Mouse (Mus musculus) neural tube, embryonic 14.5 days (tissue): ENCODE results near the gene Pias1. TPM values are rescaled to one million over a fixed set of nuclear protein-coding genes. Genes with fewer than 3 reads are reported as not detected.

Source experiments
- ATAC-seq: fragments of 200-750 bp; cut with Nextera tagmentation; 2 replicates; pipeline ENCODE4 v1.8.0; 2017; ENCODE audit warnings: low read depth, mild to moderate bottlenecking, moderate TSS enrichment, moderate library complexity
- H3K27ac ChIP-seq: fragments of 300-500 bp; sonication (generic); 2 replicates; pipeline ENCODE4 v1.5.1; 2014; ENCODE audit warnings: low read depth, mild to moderate bottlenecking, control low read depth, low read length, moderate library complexity, mixed read lengths
- H3K27me3 ChIP-seq: fragments of 300-500 bp; sonication (generic); 2 replicates; pipeline ENCODE4 v1.6.1; 2014; ENCODE audit warnings: low read length; ENCODE audit not compliant: control insufficient read depth, insufficient read depth
- H3K36me3 ChIP-seq: fragments of 300-500 bp; sonication (generic); 2 replicates; pipeline ENCODE4 v1.6.1; 2014; ENCODE audit warnings: low read length, mixed read lengths; ENCODE audit not compliant: control insufficient read depth, insufficient read depth
- H3K4me1 ChIP-seq: fragments of 300-500 bp; sonication (generic); 2 replicates; pipeline ENCODE4 v1.6.1; 2014; ENCODE audit warnings: low read length; ENCODE audit not compliant: control insufficient read depth, insufficient read depth
- H3K4me2 ChIP-seq: fragments of 300-500 bp; sonication (generic); 2 replicates; pipeline ENCODE4 v1.6.1; 2014; ENCODE audit warnings: mild to moderate bottlenecking, low read depth, low read length, control low read depth
- H3K4me3 ChIP-seq: fragments of 300-500 bp; sonication (generic); 2 replicates; pipeline ENCODE4 v1.5.1; 2014; ENCODE audit warnings: low read depth, low read length, control low read depth, mixed read lengths
- H3K9ac ChIP-seq: fragments of 300-500 bp; sonication (generic); replicated peaks from 2 replicates; pipeline ENCODE4 v1.6.1; 2014; ENCODE audit warnings: low read depth, mild to moderate bottlenecking, control low read depth, low read length, mixed read lengths
- H3K9me3 ChIP-seq: fragments of 300-500 bp; sonication (generic); 2 replicates; pipeline ENCODE4 v1.6.1; 2016; ENCODE audit warnings: low read length; ENCODE audit not compliant: control insufficient read depth
- WGBS: fragments of 180-500 bp; shearing (Covaris S2); extraction: QIAGEN DNeasy Blood & Tissue Kit; methylation state at CpG from one replicate; pipeline ENCODE4 v1.1.7; 2014; 5-methylcytosine and 5-hydroxymethylcytosine counted together
- polyA plus RNA-seq: library from polyadenylated mRNA; unstranded; fragments of >200 nt; fragmentation: Nextera tagmentation; extraction: Ambion mirVana; gene quantifications from 2 replicates; pipeline ENCODE4 v1.2.1, GENCODE M21; 2014

Gene Pias1
- 62.6 and 66.5 TPM in 2 replicates for polyA plus RNA-seq

- Histone ChIP-seq H3K36me3 (no peaks in the 10 kb centered on the region), H3K27ac (no peak within 1 kb of the TSS), H3K4me2 (no peak within 1 kb of the TSS), H3K9ac (no peak within 1 kb of the TSS), H3K9me3 (no peaks in the 10 kb centered on the region), H3K4me3 (no peak within 1 kb of the TSS), H3K4me1 (no peaks in the 10 kb centered on the region), H3K27me3 (no peaks in the 10 kb centered on the region)
- 91% methylated on average over 5 of the region's 5 CpGs for WGBS
- ATAC-seq = no peak
Observed at GRCm38 (mm10) chr9:62987824-62988223, at the start of gene Pias1. Pias1 (minus strand) TSS chr9:62987924.

GRCm38 (mm10) chr9:63035431-63035830, 47.7 kb upstream of the Pias1 start:
- no peak for ATAC-seq
- WGBS = 96% methylated on average over 2 of the region's 2 CpGs
- Histone ChIP-seq H3K9ac (no peak overlapping the region), H3K9me3 (no peaks in the 10 kb centered on the region), H3K4me2 (no peak overlapping the region), H3K27ac (no peak overlapping the region), H3K4me1 (no peaks in the 10 kb centered on the region), H3K27me3 (no peaks in the 10 kb centered on the region), H3K36me3 (no peaks in the 10 kb centered on the region), H3K4me3 (no peak overlapping the region)

- H3K9me3 ChIP-seq = no peaks in the 10 kb centered on the region
- no peaks in the 10 kb centered on the region for H3K36me3 ChIP-seq
- ATAC-seq = no peak
- no peak overlapping the region for H3K4me2 ChIP-seq
- no peak overlapping the region for H3K4me3 ChIP-seq
- no peak overlapping the region for H3K9ac ChIP-seq
- no peaks in the 10 kb centered on the region for H3K27me3 ChIP-seq
- 58% methylated on average over 13 of the region's 13 CpGs for WGBS
- no peak overlapping the region for H3K27ac ChIP-seq
- H3K4me1 ChIP-seq = no peaks in the 10 kb centered on the region
Observed at GRCm38 (mm10) chr9:63031011-63031782, 43.5 kb upstream of the Pias1 start.

- no peaks in the 10 kb centered on the region for H3K4me1 ChIP-seq
- no peaks in the 10 kb centered on the region for H3K9me3 ChIP-seq
- no peak overlapping the region for H3K4me3 ChIP-seq
- 90% methylated on average over 1 of the region's 1 CpGs for WGBS
- no peak overlapping the region for H3K9ac ChIP-seq
- no peak overlapping the region for H3K4me2 ChIP-seq
- ATAC-seq = no peak
- no peaks in the 10 kb centered on the region for H3K27me3 ChIP-seq
- no peaks in the 10 kb centered on the region for H3K36me3 ChIP-seq
- H3K27ac ChIP-seq = no peak overlapping the region
Observed at GRCm38 (mm10) chr9:63022486-63022885, 34.8 kb upstream of the Pias1 start.

GRCm38 (mm10) chr9:63007371-63007770, 19.6 kb upstream of the Pias1 start:
- Histone ChIP-seq H3K36me3 (no peaks in the 10 kb centered on the region), H3K27me3 (no peaks in the 10 kb centered on the region), H3K4me2 (no peak overlapping the region), H3K4me1 (no peaks in the 10 kb centered on the region), H3K9ac (no peak overlapping the region), H3K9me3 (no peaks in the 10 kb centered on the region), H3K4me3 (no peak overlapping the region), H3K27ac (no peak overlapping the region)
- no peak for ATAC-seq
- 94% methylated on average over 4 of the region's 4 CpGs for WGBS

GRCm38 (mm10) chr9:63006081-63006820, 18.5 kb upstream of the Pias1 start:
- Histone ChIP-seq H3K4me2 (no peak overlapping the region), H3K4me3 (no peak overlapping the region), H3K9me3 (no peaks in the 10 kb centered on the region), H3K9ac (no peak overlapping the region), H3K4me1 (no peaks in the 10 kb centered on the region), H3K27me3 (no peaks in the 10 kb centered on the region), H3K36me3 (no peaks in the 10 kb centered on the region), H3K27ac (no peak overlapping the region)
- 75% methylated on average over 6 of the region's 6 CpGs for WGBS
- no peak for ATAC-seq

GRCm38 (mm10) chr9:62998561-62998960, 10.8 kb upstream of the Pias1 start:
- H3K4me2 ChIP-seq = no peak overlapping the region
- H3K36me3 ChIP-seq = no peaks in the 10 kb centered on the region
- H3K27me3 ChIP-seq = no peaks in the 10 kb centered on the region
- H3K9ac ChIP-seq = no peak overlapping the region
- H3K4me1 ChIP-seq = no peaks in the 10 kb centered on the region
- no peak overlapping the region for H3K4me3 ChIP-seq
- no peak overlapping the region for H3K27ac ChIP-seq
- WGBS = 55% methylated on average over 3 of the region's 3 CpGs
- no peaks in the 10 kb centered on the region for H3K9me3 ChIP-seq
- ATAC-seq = no peak

GRCm38 (mm10) chr9:62997626-62998025, 9.9 kb upstream of the Pias1 start:
- ATAC-seq = no peak
- WGBS = 82% methylated on average over 3 of the region's 3 CpGs

GRCm38 (mm10) chr9:62995186-62995585, 7.5 kb upstream of the Pias1 start:
- H3K27me3 ChIP-seq = no peaks in the 10 kb centered on the region
- no peak for ATAC-seq
- H3K36me3 ChIP-seq = no peaks in the 10 kb centered on the region
- no peak overlapping the region for H3K4me2 ChIP-seq
- WGBS = 63% methylated on average over 2 of the region's 2 CpGs
- no peak overlapping the region for H3K9ac ChIP-seq
- no peak overlapping the region for H3K27ac ChIP-seq
- no peaks in the 10 kb centered on the region for H3K9me3 ChIP-seq
- H3K4me1 ChIP-seq = no peaks in the 10 kb centered on the region
- H3K4me3 ChIP-seq = no peak overlapping the region

More at GRCm38 (mm10) chr9:62997626-62998025, 9.9 kb upstream of the Pias1 start:
- H3K27me3 ChIP-seq = no peaks in the 10 kb centered on the region
- no peak overlapping the region for H3K9ac ChIP-seq
- no peak overlapping the region for H3K27ac ChIP-seq
- no peak overlapping the region for H3K4me2 ChIP-seq
- H3K4me1 ChIP-seq = no peaks in the 10 kb centered on the region
- no peaks in the 10 kb centered on the region for H3K9me3 ChIP-seq
- no peaks in the 10 kb centered on the region for H3K36me3 ChIP-seq
- H3K4me3 ChIP-seq = no peak overlapping the region
